Mouse (Mus musculus): Measurements from ENCODE around the gene Cdh1. TPM values are rescaled to one million over a fixed set of nuclear protein-coding genes. Genes with fewer than 3 reads are reported as not detected.

Cdh1 gene
- total RNA-seq, 2 experiments from 2014 or later = 0.43 to 0.49 TPM

DNA sequence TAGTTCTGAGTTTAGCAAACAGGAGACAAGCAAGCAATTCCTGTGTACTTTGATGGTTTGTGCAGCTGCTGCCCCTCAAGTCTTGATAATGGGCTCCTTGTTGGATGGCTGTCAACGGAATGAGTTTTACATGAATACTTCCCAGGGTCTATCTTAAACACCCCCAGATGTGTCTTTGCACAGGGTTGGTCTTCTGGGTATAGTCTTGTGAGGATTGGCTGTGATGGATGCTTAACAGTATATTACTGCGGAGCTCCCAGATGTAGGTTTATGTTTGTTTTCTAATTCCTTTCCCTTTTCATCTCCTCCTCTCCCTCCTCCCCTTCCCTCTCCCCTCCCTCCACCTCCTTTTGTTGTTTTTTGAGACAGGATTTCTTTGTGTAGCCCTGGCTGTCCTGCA lies 69.6 kb downstream of the Cdh1 start:
- no peak for DNase-seq

DNA sequence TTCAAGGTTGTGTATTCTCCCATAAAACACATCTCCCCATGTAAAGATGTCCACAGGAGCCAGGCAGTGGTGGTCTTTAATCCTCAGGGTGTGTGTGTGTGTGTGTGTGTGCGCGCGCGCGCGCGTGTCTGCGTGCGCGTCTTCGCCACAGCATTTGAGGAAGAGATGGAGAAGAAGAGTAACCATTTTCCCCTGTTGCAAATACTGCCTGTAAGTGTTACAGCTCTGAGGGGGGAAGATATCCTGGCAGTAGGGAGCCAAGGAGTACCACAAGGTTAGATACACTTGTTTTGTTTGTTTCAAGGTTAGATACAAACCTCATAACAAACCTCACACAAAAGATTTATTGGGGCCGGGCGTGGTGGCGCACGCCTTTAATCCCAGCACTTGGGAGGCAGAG lies 71.2 kb downstream of the Cdh1 start:
- DNase-seq = no peak

DNA sequence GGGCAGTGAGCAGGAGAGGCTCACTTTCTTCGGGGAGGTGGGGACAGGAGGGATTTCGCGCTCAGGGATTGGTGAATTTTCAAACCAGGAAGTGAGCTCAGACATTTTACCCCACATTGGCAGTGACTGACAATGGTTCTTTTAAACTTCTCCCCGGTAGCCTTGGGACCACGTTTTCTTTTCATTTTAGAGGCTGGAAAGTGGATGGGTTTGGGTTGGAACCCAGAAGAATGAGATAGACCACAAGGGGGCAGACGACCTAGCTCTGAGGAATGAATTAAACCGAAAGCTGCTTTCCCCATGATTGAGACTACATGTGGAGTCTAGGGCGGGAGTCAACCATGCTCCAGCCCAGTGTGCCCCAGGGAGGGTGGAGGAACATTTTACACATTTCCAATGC lies 71.7 kb downstream of the Cdh1 start:
- DNase-seq = no peak

DNA sequence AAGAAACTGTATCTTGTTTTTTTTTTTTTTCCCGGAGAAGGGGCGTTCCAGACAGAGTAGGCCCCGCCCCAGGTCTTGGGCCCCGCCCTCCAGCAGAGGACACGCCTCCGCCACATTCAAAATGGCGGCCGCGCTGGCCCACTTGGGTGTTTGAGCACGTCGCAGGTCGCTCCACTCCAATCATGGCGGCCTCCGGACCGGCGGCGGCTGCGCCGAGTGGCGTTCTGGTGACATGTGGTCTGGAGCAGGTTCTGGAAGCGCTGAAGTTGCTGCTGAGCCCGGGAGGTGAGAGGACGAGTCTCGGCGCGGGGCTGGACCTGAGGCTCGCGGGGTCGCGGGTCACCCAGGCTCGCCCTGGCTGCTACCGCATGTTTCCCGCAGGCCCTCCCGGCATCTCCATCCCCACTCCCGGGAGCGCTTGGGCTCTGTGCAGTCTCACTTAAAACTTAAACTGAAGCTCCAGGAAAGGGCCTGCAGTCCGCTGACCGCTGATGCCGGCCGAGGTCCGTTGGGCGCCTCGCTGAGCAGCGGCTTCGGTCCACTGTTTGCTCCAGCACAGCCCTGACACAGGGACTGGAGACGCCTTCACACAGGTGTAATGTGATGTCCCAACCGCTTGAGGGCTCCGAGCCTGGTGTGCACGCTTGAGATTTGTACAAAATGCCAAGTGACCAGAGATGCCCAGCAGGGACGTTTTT lies 80.0 kb downstream of the Cdh1 start, which contains the start of gene Tango6:
Gene Tango6, plus strand, starts transcription at position 98 of the 698 bp plus-strand sequence.
- DNase-seq = peak; percentile 85

DNA sequence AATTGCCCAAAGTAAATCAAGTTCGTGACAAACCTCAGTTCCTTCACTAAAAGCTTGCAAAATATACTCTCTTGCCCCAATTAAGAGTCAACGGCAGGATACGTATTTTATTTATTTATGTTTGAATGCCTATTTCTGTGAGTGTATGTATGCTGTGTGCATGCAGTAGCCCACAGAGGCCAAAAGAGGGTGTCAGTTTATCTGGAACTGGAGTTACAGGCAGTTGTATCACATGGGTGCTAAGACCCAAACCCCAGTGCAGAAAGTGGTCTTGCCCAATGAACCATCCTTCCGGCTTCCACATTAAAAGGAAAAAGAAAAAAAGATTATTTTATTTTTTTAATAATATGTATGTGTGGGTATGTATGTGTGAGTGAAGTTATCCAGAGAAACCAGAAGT lies 81.2 kb downstream of the Cdh1 start:
- DNase-seq = no peak

DNA sequence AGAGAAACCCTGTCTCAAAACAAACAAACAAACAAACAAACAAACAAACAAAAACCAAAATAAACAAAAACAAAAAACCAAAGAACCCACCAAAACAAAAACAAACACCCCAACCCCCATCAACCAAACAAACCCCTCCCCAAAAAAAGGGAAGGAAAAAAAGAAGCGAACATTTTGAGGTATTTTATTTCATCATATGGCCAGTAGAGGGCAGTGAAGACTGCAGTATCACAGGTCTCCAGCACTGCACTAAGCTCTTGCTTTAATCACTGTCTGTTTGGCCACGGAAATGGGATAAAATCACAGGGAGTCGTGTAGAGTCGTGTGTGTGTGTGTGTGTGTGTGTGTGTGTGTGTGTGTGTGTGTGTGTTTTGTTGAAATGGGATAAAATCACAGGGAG lies 84.3 kb downstream of the Cdh1 start:
- no peak for DNase-seq

DNA sequence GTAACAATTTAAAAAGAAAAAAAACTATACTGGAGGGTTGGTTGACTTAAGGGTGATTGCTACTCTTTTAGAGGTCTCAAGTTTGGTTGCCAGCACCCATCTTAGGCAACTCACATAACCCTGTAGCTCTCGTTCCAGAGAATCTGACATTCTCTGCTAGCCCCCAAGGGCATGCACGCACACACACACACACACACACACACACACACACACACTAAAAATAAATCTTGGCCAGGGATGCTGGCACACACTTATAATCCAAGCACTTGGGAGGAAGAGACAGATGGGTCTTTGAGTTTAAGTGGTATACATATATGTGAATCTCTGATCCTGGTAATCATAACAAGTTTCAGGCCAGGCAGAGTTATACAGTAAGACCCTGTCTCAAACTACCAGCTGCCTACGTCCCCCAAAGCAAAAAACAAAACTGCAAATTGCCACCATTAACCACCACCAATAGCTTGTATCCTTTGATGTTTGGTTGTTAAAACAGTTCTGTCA lies 94.6 kb downstream of the Cdh1 start:
- no peak for DNase-seq

DNA sequence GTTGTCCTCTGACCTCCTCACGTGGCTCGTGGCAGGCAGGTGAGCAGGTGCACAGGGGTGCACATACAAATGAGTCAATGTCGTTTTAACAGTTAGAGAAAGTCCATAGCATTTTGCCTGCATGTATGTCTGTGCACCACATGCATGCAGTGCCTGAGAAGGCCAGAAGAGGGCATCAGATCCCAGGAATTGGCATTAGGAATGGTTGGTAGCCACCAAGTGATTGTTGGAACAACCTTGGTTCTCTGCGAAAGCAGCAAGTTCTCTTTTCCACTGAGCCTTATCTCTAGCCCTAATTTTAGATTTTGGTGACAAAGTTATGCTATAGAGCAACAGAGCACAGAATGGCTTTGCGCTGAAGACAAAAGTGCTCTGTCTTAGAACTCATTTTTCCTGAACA lies 96.4 kb downstream of the Cdh1 start:
- peak; percentile 28 for DNase-seq

DNA sequence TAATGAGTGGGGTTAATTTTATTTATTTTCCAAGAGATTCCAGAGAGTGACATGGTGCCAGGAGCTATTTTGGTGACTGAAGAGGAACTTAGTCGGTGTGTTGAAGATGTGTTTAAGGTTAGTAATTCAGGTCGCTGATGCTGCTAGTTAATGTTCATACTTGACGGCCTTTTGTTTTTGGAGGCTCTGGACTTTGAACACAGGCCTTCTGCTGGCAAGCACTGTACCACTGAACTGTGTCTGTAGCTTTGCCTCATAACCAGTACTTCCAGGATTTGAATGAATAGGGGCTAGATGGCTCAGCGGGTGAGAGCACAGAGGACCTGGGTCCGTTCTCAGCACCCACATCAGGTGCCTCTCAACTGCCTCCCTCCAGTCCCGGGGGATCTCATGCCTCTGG lies 97.0 kb downstream of the Cdh1 start:
- no peak for DNase-seq

DNA sequence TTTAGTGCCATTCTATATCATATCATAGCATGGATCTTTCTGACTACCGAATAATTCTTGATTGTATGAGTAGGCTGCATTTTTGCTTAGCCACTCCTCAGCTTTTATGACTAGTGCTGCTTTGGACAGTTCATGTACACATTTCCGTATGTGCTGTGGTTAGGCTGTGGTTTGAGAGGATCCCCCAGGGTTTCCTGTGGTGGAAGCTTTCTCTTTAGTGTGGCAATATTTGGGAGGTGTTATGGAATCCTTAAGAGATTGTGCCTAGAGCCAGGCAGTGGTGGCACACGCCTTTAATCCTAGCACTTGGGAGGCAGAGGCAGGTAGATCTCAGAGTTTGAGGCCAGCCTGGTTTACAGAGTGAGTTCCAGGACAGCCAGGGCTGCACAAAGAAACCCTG lies 98.2 kb downstream of the Cdh1 start:
- no peak for DNase-seq

DNA sequence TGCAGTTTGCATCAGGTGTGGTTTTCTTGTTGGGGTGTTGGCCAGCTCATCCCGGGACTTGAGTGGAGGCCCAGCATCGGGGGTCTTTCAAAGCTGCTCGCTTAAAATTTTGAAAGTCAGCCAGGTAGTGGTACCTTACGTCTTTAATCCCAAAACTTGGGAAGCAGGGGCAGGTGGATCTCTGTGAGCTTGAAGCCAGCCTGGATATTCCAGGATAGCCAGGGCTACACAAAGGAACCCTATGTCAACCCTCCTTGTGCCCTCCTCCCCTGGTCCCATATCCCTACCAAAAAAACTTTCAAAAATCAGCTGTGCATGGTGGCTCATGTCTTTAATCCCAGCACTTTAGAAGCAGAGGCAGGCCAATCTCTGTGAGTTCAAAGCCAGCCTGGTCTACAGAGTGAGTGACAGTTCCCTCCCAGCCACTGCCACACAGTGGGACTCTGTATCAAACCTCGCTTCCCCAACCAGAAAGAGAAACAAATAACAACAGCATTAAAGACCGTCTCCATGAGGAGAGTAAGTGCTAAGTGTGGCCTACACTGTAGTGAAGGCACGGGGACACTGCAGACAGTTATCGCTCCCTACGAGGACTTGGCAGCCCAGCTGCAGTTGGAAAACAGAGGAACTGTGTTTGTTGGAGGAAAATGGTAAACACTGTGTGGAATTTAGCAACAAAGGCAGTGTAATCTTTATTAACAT lies 101.2 kb downstream of the Cdh1 start:
- no peak for DNase-seq

DNA sequence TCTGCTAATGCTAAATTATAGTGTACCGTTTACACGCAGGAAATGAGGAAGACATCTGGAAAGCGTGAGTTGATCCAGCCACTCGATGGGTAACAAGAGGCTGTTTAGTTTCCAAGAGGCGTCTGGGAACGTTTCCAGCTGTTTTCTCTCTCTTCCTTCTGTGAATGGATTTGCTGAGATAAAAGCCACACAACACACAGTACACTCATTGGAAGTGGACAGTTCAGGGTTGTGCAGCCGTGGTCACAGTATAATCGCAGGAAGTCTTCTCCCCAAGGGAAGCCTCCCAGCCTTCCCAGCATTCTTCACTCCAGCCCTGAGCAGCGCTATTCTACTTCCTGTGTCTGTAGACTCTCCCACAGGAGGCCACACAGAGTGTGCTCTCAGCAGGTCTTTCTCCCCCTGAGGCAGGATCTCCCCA lies 101.8 kb downstream of the Cdh1 start:
- peak; percentile 71 for DNase-seq

DNA sequence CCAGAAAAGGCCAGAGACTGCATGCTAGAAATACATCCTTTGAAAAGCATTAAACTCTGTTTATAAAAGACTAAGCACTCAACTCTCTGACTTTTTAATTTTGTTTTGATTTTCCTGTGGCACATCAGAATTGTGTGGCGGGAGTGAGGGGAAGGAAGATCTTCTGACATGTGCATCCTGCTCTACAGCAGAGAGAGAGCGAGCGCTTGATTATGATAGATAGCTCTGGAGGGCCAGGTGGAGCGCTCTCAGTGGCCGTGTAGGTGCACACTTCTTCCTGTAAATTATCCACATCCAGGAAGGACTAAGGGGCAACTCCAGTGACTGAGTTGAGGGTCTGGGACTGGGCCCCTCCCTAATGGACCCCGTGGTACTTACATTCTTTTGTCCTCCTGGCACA lies 103.0 kb downstream of the Cdh1 start:
- no peak for DNase-seq

DNA sequence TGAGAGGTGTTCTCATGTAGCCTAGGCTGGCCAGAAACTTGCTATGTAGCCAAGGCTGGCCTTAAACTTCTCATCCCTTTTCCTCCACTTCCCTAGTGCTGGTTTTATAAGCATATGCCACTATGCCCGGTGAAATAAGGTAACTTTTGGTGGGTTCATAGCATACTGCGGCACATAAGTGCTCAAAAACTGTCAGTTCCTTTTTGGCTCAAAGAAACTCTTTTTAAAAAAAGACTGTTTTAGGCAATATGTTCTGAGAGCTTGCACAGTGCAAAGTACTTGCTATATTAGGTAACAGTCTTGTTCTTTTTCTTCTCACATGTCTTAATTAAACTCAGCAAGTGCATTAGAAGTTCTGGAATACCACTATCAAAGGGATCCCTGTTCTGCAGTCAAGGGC lies 106.9 kb downstream of the Cdh1 start:
- no peak for DNase-seq

DNA sequence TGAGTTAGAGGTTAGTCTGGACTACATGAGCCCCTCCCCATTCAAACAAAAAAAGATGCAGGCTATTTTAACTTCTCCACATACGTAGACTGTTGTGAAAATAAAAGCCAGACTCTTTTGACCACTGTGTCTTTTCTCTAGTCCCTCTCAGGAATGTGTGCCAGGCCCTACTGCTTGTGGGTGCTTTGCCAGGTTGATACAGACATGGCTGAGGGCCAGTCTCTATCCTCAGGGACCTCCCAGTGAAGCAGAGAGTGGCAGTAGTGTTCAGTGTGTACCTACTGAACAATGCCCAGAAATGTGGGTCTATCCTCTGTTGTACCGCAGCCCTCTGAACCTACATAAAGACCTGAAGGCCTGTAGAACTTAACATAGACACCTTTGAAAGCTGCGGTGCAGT lies 109.3 kb downstream of the Cdh1 start:
- no peak for DNase-seq

DNA sequence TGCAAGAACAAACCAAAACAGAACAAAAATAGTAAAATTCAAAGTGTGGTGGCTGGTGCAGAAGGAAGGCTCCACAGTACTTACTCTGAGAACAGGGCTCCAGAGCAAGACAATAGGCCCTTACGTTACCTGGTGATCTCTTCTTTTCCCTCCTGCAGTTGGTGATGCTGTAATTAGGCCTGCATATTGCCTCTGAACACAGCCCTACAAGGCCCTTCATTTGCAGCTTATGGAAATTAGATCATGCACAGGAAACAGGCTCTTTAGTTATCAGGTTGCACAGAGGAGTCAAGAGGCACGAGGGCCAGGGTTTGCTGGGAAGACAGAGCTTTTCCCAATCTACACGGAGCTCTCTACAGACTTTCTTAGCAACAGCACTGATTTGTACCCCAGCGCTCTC lies 111.1 kb downstream of the Cdh1 start:
- no peak for DNase-seq

DNA sequence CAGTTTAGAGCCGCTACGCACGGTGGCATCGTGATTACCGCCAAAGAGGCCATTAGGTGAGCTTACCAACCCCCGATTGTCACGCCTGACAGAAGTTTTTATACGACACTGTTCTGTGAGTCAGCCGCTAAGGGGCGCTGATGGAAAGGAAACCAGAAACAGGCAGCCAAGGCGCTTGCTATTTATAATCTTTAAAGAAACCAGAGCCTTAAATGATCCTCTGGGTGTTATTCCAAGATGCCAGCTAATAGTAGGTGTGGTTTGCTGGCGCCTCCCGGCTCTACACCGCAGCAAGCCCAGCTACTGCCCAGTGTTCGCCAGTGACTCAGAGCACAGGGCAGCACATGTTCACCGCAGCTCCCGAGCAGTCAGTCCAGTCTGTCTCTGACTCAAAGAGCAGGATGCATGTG lies 114.9 kb downstream of the Cdh1 start:
- DNase-seq = peak; percentile 76

Other genes starting within 250 kb of the Cdh1 start
- gene Zfp90, start 188.0 kb upstream of the Cdh1 start, total RNA-seq (2021) = 1 to 10 TPM; 1.4 to 2.0 TPM
- not detected for gene 6030452D12Rik, start 102.8 kb upstream of the Cdh1 start, total RNA-seq (2021)
- gene Cdh3, start 92.5 kb upstream of the Cdh1 start, total RNA-seq (2021) = under 1 TPM in 1 of 2 experiments, not detected in 1; 0.05 TPM
- gene Gm10073, start 29.9 kb upstream of the Cdh1 start, total RNA-seq (2021) = 10 to 100 TPM; 92.1 to 97.0 TPM
- gene Tango6, start 79.7 kb downstream of the Cdh1 start, total RNA-seq (2021) = 1 to 10 TPM; 8.9 to 9.9 TPM

Data from gastrocnemius, postnatal 25 days (tissue).